Mouse (Mus musculus): ENCODE data around the gene Wdr11.

Wdr11 gene

DNA sequence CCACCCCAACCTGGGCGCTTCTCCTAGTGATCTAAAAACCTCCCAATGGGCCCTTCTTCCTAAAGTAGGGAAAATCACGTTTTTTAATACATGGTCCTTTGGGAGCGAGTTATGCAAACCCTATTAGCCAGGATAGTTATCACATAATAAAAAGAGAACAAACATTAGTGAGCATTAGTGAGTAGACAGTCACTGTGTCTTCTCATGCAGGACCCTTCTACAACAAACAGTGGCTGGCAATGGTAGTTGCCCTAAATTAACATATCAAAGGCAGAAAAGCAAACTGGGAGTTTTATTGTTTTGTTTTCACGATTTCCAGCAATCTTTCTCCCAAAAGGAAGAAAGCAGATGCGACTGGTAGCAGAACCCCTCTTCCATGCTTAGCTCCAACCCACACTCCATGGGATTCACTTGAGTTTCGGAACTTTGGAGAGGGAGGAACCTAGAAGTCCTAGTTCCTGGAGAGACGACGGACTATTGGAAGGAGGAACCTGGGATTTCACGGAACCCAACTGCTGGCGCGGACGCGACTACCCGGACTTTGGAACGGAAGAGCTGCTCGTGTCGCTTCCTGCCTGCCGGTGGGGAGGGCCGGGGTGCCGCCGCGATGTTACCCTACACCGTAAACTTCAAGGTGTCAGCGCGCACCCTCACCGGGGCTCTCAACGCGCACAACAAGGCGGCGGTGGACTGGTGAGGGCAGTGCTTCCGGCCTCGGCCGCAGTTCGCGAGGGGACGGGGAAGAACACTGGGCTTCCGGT, at the start of gene Wdr11:
Gene Wdr11, plus strand, starts transcription at position 493 of the 761 bp plus-strand sequence.
- peak; percentile 81 to 83 for DNase-seq

GRCm38 (mm10) chr7:129567541-129567940, 24.1 kb upstream of the Wdr11 start:
- DNase-seq, result peak; percentile 7 to 18

DNA sequence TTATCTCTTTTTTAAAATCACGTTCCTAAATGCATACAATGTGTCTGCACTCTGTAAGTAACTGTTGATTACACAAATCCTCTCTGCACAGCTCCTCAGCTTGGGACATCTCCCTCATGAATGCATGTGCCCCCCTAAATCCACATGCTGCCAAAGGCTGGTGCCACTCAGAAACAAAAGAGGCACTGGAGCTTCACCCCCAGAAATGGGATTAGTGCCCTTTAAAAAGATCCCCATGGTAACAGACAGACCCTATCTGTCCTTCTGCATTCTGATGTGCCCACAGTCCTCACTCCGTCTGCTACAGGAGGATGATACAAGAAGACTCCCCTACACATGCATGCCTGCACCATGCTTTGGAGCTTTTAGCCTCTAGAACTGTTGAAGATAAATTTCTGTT, 23.3 kb upstream of the Wdr11 start:
- DNase-seq, result no peak

- peak in 1 of 2 experiments; percentile 1 for DNase-seq
These were observed 17.2 kb upstream of the Wdr11 start for GRCm38 (mm10) chr7:129574471-129574870.

- DNase-seq, result no peak
These were observed 16.4 kb upstream of the Wdr11 start for GRCm38 (mm10) chr7:129575110-129575784.

GRCm38 (mm10) chr7:129592132-129592745, 576 bp downstream of the Wdr11 start:
- DNase-seq, result no peak

DNA sequence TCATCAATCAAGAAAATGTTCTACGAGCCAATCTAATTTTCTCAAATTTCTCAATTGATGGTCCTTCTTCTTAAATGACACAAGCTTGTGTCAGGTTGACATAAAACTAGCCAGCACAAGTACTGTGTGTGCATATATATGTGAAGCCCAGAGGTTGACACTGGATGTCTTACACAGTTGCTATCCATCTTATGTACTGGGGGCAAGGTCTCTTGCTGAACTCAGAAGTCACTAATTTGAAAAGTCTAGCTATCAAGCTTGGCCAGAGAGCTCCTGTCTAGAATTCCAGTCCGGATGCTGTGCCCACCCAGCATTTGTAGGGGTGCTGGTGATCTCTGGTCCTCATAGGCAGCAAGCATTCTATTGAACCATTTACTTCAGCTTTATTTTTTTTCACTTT, 5.5 kb downstream of the Wdr11 start:
- DNase-seq, result no peak

GRCm38 (mm10) chr7:129606291-129606690, 14.6 kb downstream of the Wdr11 start:
- no peak for DNase-seq

- DNase-seq, result no peak
These were observed 29.5 kb downstream of the Wdr11 start for GRCm38 (mm10) chr7:129621141-129621540.

GRCm38 (mm10) chr7:129630351-129630750, 38.7 kb downstream of the Wdr11 start:
- peak; percentile 50 to 66 for DNase-seq

DNA sequence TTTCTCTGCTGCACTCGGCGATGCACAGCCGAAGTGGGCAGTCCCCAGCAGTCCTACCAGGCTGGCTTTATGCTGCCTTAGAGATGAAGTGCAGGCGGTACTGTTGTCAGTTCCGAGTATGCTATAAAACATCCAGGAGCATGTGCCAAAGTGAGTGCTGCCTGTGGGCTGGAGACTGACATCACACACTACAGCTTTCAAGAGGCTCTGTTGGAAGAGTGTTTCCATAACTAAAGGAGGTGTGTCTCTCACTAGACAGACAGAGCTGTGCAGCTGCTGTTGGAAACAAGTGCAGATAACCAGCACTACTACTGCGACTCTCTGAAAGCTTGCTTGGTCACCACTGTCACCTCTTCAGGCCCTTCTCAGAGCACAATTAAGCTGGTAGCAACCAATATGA, 39.8 kb downstream of the Wdr11 start:
- peak; percentile 20 to 48 for DNase-seq

DNA sequence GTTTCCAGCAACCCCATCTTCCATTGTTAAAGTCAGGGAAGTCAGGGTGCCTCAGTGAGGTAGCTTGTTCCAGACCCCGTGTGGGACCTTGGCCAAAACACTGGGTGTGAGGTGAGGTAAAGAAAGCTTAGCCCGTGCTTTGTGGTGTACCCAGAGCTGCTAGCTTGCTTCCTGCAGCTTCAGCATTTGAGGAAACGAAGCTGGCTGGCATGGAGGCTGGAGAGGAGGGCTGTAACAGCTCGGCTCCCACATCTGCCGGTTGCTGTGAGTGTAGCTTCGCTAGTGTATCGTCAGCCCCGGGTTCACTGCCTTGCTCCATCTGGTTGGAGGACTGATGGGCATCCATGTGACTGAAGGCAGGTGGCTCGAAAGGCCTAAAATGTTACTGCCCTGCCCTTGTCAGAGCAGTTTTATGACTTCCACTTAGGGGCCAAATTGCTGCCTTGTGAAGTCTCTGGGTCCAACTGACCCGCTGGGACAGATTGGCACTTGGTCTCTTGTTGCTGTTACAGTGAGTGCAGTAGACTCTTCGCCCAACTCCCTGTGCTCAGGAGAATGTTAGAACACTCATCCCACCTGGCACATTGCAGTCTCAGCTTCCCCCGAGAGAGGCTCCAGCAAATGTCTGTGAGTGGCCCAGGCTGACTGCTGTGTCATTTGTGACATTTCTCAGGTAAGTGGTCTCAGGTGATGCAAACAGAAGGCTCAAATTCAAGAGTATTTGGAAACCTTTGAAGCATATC, 44.4 kb downstream of the Wdr11 start:
- no peak for DNase-seq

DNA sequence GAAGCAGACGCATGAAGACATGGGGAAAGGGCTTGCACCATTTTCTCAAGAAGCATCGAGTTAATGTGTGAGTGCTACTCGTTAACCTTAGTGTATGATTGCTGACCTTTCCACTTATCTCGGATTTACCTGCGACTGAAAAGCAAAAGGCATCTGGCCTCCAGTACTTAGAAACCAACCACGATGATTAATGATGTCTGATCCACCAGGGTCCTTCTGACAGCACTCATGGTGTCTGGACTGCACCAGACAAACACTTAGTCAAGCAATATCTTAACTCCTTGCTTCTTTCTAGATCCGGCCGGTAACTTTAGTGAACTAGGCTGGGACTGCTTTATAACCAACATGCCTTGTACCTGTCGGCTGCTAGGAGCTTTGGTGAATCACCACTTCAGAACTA, 45.3 kb downstream of the Wdr11 start:
- no peak for DNase-seq

DNA sequence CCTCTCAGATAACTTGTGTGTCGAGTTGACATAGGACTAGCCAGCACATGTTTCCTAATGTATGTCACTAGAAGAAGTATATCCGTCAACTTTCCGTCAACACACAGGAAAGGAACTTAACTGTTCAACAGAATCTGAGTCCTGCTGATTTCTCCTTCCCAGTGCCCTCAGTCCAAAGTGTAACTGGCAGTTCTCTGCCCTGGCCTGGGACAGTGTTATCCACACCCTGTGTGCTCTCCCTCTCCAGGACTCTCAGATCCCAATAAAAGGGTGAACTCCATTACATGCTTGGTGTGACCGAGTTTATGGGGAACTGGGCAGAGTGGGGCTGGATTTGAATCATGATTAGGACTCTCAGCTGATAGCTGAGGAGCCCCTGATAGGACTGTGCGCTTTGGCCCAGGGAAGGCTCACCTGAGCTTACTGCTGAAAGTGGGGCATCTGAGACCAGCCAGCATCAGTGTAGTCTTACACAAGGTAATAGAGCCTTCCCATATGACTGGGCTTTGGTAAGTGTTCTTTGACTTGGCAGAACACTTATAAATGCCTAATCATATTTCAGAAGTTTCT, 46.3 kb downstream of the Wdr11 start:
- DNase-seq, result no peak

- no peak for DNase-seq
These were observed 47.3 kb downstream of the Wdr11 start for GRCm38 (mm10) chr7:129639006-129639405.

DNA sequence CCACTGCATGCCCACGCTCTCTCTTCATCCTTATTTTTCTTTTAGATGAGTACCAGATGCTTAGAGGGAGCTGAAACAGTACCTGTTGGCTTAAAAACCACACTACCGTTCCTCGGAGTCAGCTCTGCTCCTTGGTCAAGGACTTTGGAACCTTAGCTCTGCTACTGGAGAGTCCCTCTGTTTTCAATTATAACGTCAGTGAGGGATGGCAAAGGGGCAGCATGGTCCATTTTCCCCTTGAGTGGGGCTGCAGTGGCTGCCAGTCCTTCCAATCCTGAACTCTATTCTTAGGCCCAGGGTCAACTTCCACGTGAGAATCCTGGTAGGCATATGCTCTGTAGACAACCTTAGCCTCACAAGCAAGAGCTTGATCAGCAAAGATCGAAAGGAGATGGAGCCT, 48.2 kb downstream of the Wdr11 start:
- no peak for DNase-seq

DNA sequence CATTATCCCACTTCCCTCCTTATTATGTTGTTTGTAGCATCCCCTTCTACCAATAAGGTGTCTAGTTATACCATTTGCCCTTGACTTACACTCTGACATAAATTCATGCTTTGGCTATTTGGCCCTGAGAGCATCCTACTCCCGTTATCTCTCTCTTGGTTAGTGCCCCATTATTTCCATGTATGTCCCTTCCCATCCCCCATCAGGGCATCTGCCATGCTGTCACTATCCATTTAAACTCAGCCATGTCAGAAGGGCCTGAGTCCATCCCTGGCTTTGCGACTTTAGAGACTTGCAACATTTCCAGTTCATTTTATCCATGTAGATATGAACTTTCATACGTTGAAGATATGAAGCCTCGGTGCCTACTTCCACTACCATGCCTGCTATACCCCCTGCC, 51.6 kb downstream of the Wdr11 start:
- DNase-seq, result no peak

GRCm38 (mm10) chr7:129647798-129648197, 56.1 kb downstream of the Wdr11 start:
- no peak for DNase-seq

- DNase-seq, result peak; percentile 77 to 84
These were observed 57.3 kb downstream of the Wdr11 start for GRCm38 (mm10) chr7:129648938-129649337.

DNA sequence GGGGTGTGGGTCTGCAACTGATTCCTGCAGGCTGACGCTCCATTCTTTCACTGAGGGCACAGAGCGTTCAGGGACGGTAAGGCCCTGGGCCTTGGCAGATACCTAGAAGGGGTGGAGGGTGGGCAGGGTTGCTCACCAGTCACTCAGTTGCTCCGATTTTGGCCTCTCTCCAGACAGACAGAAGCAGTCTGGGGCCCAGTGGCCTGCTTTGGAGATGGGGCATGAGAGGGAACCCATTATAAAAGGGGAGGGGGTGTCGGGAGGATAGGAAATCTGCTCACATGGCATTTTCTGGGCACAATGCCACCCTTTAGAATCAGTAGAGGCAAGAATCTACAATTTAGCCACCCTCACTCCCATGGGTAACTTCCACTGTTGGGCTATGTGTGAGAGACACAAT, 59.1 kb downstream of the Wdr11 start:
- no peak for DNase-seq

DNA sequence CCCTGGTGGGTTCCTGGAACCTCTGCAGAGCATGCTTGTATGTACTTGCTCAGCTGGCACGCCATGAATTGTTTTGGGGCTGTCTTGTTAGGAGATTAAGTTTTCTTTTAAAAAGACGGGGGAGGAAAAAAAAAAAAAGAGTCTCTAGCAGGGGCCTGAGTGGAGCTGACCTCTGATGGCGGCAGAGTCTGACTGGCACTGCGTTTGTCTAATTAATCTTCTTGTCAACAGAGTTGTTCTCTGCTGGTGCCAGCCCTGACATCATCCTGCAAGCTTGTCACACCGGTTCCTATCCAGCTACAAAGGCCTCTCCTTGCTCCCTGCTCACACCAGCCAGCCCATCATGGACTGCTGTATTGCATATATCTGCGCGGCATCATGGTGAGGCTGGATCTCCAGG, 60.1 kb downstream of the Wdr11 start:
- DNase-seq, result peak; percentile 30 to 62

DNA sequence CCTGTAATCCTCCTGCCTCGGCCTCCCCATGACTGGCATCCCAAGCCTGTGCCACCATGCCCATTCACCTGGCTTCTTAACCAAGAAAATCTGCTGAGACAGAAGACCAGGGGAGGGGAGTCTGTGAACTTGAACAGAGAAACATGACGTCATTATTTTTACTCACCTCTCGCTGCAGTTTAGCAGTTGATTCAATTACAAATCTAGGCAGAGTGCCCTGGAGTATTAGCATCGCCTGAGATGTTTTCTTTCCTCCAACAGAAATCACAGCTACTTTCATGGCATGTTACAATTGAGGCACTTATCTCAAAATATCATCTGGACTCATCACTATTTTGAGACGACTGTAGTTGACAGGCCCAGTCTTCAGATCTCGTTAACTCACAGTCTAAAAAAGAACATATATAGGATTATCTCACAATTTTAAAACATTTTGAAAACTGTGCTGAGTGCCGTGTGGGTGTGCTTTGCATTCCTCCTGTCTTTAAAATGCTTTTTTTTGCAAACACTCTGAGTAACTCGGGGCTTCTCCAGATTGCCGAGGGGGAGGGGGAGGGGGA, 61.3 kb downstream of the Wdr11 start:
- no peak for DNase-seq

Data from lung, adult 18-20 months (tissue).